Mouse (Mus musculus) liver, embryonic 16.5 days (tissue): ENCODE measurements around the gene Fbxo46. TPM values are rescaled to one million over a fixed set of nuclear protein-coding genes. Genes with fewer than 3 reads are reported as not detected.

Experiments used
- ATAC-seq: fragments of 200-750 bp; cut with Nextera tagmentation; 2 replicates; pipeline ENCODE4 v1.8.0; 2017; ENCODE audit warnings: low read depth, mild to moderate bottlenecking, moderate number of reproducible peaks, moderate library complexity
- H3K27ac ChIP-seq: fragments of 300-500 bp; sonication (generic); 2 replicates; pipeline ENCODE4 v1.5.1; 2014; ENCODE audit warnings: mild to moderate bottlenecking, low read length
- H3K27me3 ChIP-seq: fragments of 300-500 bp; sonication (generic); 2 replicates; pipeline ENCODE4 v1.6.1; 2014; ENCODE audit warnings: low read depth, low read length, mixed read lengths; ENCODE audit not compliant: control insufficient read depth, insufficient read depth
- H3K36me3 ChIP-seq: fragments of 300-500 bp; sonication (generic); 2 replicates; pipeline ENCODE4 v1.6.1; 2014; ENCODE audit warnings: mild to moderate bottlenecking; ENCODE audit not compliant: control insufficient read depth, insufficient read depth
- H3K4me1 ChIP-seq: fragments of 300-500 bp; sonication (generic); 2 replicates; pipeline ENCODE4 v1.6.1; 2014; ENCODE audit warnings: low read depth, low read length, mixed read lengths; ENCODE audit not compliant: control insufficient read depth
- H3K4me2 ChIP-seq: fragments of 300-500 bp; sonication (generic); 2 replicates; pipeline ENCODE4 v1.6.1; 2014; ENCODE audit warnings: low read depth, low read length, mixed read lengths
- H3K4me3 ChIP-seq: fragments of 300-500 bp; sonication (generic); 2 replicates; pipeline ENCODE4 v1.5.1; 2014; ENCODE audit warnings: low read depth, mild to moderate bottlenecking, low read length
- H3K9ac ChIP-seq: fragments of 300-500 bp; sonication (generic); 2 replicates; pipeline ENCODE4 v1.6.1; 2014; ENCODE audit warnings: low read depth, low read length
- H3K9me3 ChIP-seq: fragments of 300-500 bp; sonication (generic); replicated peaks from 2 replicates; pipeline ENCODE4 v1.6.1; 2016; ENCODE audit warnings: low read length; ENCODE audit not compliant: control insufficient read depth
- WGBS: fragments of 180-500 bp; shearing (Covaris S2); extraction: QIAGEN DNeasy Blood & Tissue Kit; methylation state at CpG from one replicate; pipeline ENCODE4 v1.1.7; 2014; ENCODE audit not compliant: insufficient replicate concordance; 5-methylcytosine and 5-hydroxymethylcytosine counted together
- polyA plus RNA-seq: library from polyadenylated mRNA; unstranded; fragments of >200 nt; fragmentation: Nextera tagmentation; extraction: Ambion mirVana; gene quantifications from 2 replicates; pipeline ENCODE4 v1.2.1, GENCODE M21; 2015

Fbxo46 gene
- polyA plus RNA-seq, 1 experiment from 2014 or later: 4.7 TPM

GRCm38 (mm10) chr7:19086760-19087159, 32.9 kb upstream of the Fbxo46 start:
- Histone ChIP-seq H3K36me3 (no peaks in the 10 kb centered on the region), H3K27ac (no peak overlapping the region), H3K27me3 (peaks cover 28% of the 10 kb centered on the region), H3K4me2 (no peak overlapping the region), H3K4me1 (peaks cover 27% of the 10 kb centered on the region), H3K9ac (no peak overlapping the region), H3K4me3 (no peak overlapping the region), H3K9me3 (no peaks in the 10 kb centered on the region)
- no peak for ATAC-seq
- WGBS: 57% methylated on average over 18 of the region's 18 CpGs

- peaks cover 32% of the 10 kb centered on the region for H3K4me1 ChIP-seq
- WGBS: 25% methylated on average over 10 of the region's 10 CpGs
- H3K9ac ChIP-seq: no peak overlapping the region
- H3K27ac ChIP-seq: no peak overlapping the region
- H3K9me3 ChIP-seq: no peaks in the 10 kb centered on the region
- H3K4me3 ChIP-seq: no peak overlapping the region
- no peak overlapping the region for H3K4me2 ChIP-seq
- ATAC-seq: no peak
- no peaks in the 10 kb centered on the region for H3K36me3 ChIP-seq
- H3K27me3 ChIP-seq: peaks cover 38% of the 10 kb centered on the region
Observed at GRCm38 (mm10) chr7:19088813-19089212, 30.8 kb upstream of the Fbxo46 start.

GRCm38 (mm10) chr7:19091913-19092312, 27.7 kb upstream of the Fbxo46 start:
- H3K9ac ChIP-seq: no peak overlapping the region
- WGBS: 34% methylated on average over 17 of the region's 17 CpGs
- H3K4me3 ChIP-seq: no peak overlapping the region
- peaks cover 59% of the 10 kb centered on the region for H3K27me3 ChIP-seq
- no peak overlapping the region; the same call in 1 of the 2 replicates for H3K4me2 ChIP-seq
- no peaks in the 10 kb centered on the region for H3K9me3 ChIP-seq
- no peak overlapping the region for H3K27ac ChIP-seq
- H3K36me3 ChIP-seq: no peaks in the 10 kb centered on the region
- no peak for ATAC-seq
- peaks cover 39% of the 10 kb centered on the region for H3K4me1 ChIP-seq

- WGBS: 6% methylated on average over 38 of the region's 38 CpGs
- H3K36me3 ChIP-seq: no peaks in the 10 kb centered on the region
- H3K4me3 ChIP-seq: peak overlapping the region; percentile 67
- H3K4me1 ChIP-seq: peaks cover 43% of the 10 kb centered on the region
- peak overlapping the region; percentile 31; the same call in 1 of the 2 replicates for H3K9ac ChIP-seq
- H3K4me2 ChIP-seq: peak overlapping the region; percentile 94
- H3K27ac ChIP-seq: 0 out of 2 replicates have a peak overlapping the region, but pooled peaks have one; percentile 5
- peak; percentile 19 for ATAC-seq
- H3K9me3 ChIP-seq: no peaks in the 10 kb centered on the region
- H3K27me3 ChIP-seq: peaks cover 64% of the 10 kb centered on the region
Observed at GRCm38 (mm10) chr7:19092381-19093173, 27.1 kb upstream of the Fbxo46 start.

GRCm38 (mm10) chr7:19093174-19093521, 26.5 kb upstream of the Fbxo46 start:
- 0% methylated on average over 14 of the region's 15 CpGs for WGBS
- Histone ChIP-seq H3K36me3 (no peaks in the 10 kb centered on the region), H3K9ac (peak overlapping the region; percentile 31), H3K9me3 (no peaks in the 10 kb centered on the region), H3K4me2 (peak overlapping the region; percentile 94), H3K4me1 (peaks cover 43% of the 10 kb centered on the region), H3K27me3 (peaks cover 62% of the 10 kb centered on the region), H3K4me3 (peak overlapping the region; percentile 67), H3K27ac (peak overlapping the region; percentile 13; the same call in 1 of the 2 replicates)
- peak; percentile 62 for ATAC-seq

- Histone ChIP-seq H3K9ac (peak overlapping the region; percentile 68), H3K27ac (peak overlapping the region; percentile 87), H3K4me1 (peaks cover 43% of the 10 kb centered on the region), H3K27me3 (peaks cover 59% of the 10 kb centered on the region), H3K4me3 (peak overlapping the region; percentile 67), H3K9me3 (no peaks in the 10 kb centered on the region), H3K36me3 (no peaks in the 10 kb centered on the region), H3K4me2 (peak overlapping the region; percentile 94)
- under 1% methylated on average over 45 of the region's 45 CpGs for WGBS
- peak; percentile 84 for ATAC-seq
Observed at GRCm38 (mm10) chr7:19093537-19094385, 25.9 kb upstream of the Fbxo46 start.

- Histone ChIP-seq H3K4me1 (peaks cover 43% of the 10 kb centered on the region), H3K4me2 (peak within 1 kb of the TSS; percentile 94), H3K9ac (peak within 1 kb of the TSS; percentile 68), H3K36me3 (no peaks in the 10 kb centered on the region), H3K27me3 (peaks cover 59% of the 10 kb centered on the region), H3K4me3 (peak within 1 kb of the TSS; percentile 67), H3K9me3 (no peaks in the 10 kb centered on the region), H3K27ac (peak within 1 kb of the TSS; percentile 87)
- WGBS: 0% methylated on average over 11 of the region's 36 CpGs
- ATAC-seq: no peak
Observed at GRCm38 (mm10) chr7:19094471-19094825, 25.2 kb upstream of the Fbxo46 start, which contains the start of gene Six5. Gene Six5, plus strand, starts transcription at chr7:19094594.

GRCm38 (mm10) chr7:19094826-19095750, 24.6 kb upstream of the Fbxo46 start:
- Histone ChIP-seq H3K4me1 (peaks cover 43% of the 10 kb centered on the region), H3K27me3 (peaks cover 59% of the 10 kb centered on the region)

More at GRCm38 (mm10) chr7:19094826-19095750, 24.6 kb upstream of the Fbxo46 start:
- under 1% methylated on average over 85 of the region's 87 CpGs for WGBS
- Histone ChIP-seq H3K36me3 (no peaks in the 10 kb centered on the region), H3K9ac (peak overlapping the region; percentile 68), H3K4me2 (peak overlapping the region; percentile 94), H3K27ac (peak overlapping the region; percentile 87), H3K9me3 (no peaks in the 10 kb centered on the region), H3K4me3 (peak overlapping the region; percentile 67)
- ATAC-seq: no peak
